Mouse (Mus musculus) lung, embryonic 14.5 days (tissue): ENCODE results near the gene Amd1. TPM values are rescaled to one million over a fixed set of nuclear protein-coding genes. Genes with fewer than 3 reads are reported as not detected.

ENCODE experiments used
- ATAC-seq: fragments of 200-750 bp; cut with Nextera tagmentation; 2 replicates; pipeline ENCODE4 v1.8.0; 2017; ENCODE audit warnings: mild to moderate bottlenecking, moderate TSS enrichment, moderate library complexity; ENCODE audit not compliant: insufficient read depth
- DNase-seq: peaks from one replicate; pipeline ENCODE4 v3.0.0-alpha.2; 2015
- H3K27ac ChIP-seq: fragments of 300-500 bp; sonication (generic); 2 replicates; pipeline ENCODE4 v1.5.1; 2014; ENCODE audit warnings: low read depth, mild to moderate bottlenecking, moderate library complexity
- H3K27me3 ChIP-seq: fragments of 300-500 bp; sonication (generic); 2 replicates; pipeline ENCODE4 v1.6.1; 2014; ENCODE audit warnings: low read length, control low read depth; ENCODE audit not compliant: insufficient read depth
- H3K36me3 ChIP-seq: fragments of 300-500 bp; sonication (generic); 2 replicates; pipeline ENCODE4 v1.6.1; 2014; ENCODE audit warnings: control low read depth; ENCODE audit not compliant: insufficient read depth
- H3K4me1 ChIP-seq: fragments of 300-500 bp; sonication (generic); 2 replicates; pipeline ENCODE4 v1.6.1; 2014; ENCODE audit warnings: antibody characterized with exemption, control low read depth; ENCODE audit not compliant: insufficient read depth
- H3K4me2 ChIP-seq: fragments of 300-500 bp; sonication (generic); 2 replicates; pipeline ENCODE4 v1.6.1; 2014; ENCODE audit warnings: mild to moderate bottlenecking
- H3K4me3 ChIP-seq: fragments of 300-500 bp; sonication (generic); 2 replicates; pipeline ENCODE4 v1.5.1; 2014; ENCODE audit warnings: low read depth, low read length
- H3K9ac ChIP-seq: fragments of 300-500 bp; sonication (generic); 2 replicates; pipeline ENCODE4 v1.6.1; 2014
- H3K9me3 ChIP-seq: fragments of 300-500 bp; sonication (generic); 2 replicates; pipeline ENCODE4 v1.6.1; 2016; ENCODE audit warnings: low read depth, low read length, control low read depth
- CTCF ChIP-seq: IDR thresholded peaks from 2 replicates; pipeline ENCODE4 v1.5.1; 2016; ENCODE audit warnings: antibody characterized with exemption, low read depth
- WGBS: fragments of 180-500 bp; shearing (Covaris S2); extraction: QIAGEN DNeasy Blood & Tissue Kit; methylation state at CpG from one replicate; pipeline ENCODE4 v1.1.7; 2014; 5-methylcytosine and 5-hydroxymethylcytosine counted together
- polyA plus RNA-seq: library from polyadenylated mRNA; unstranded; fragments of >200 nt; fragmentation: Nextera tagmentation; extraction: Ambion mirVana; gene quantifications from 2 replicates; pipeline ENCODE4 v1.2.1, GENCODE M21; 2014

Amd1 gene
- polyA plus RNA-seq, 1 experiment from 2014 or later: 82.0 TPM

DNA sequence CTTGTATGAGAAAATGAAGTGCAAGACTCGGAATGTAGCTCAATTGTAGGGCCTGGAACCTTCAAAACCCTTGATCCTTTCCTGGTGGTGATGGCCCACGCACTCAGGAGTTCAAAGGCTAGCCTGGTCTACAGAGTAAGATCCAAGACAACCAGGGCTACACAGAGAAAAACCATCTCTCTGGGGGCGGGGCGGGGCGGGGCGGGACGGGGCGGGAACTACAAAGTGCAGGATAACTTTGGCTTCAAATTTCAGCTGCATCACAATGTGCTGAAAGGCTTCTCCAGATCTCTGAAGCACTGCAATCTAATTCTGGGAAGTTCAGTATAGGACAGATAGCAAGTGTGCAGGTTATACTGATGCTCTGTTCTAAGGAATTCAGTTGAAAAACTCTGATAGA is 42.4 kb downstream of the Amd1 start:
- H3K4me2 ChIP-seq: no peak overlapping the region
- H3K9ac ChIP-seq: no peak overlapping the region
- H3K27me3 ChIP-seq: no peaks in the 10 kb centered on the region
- WGBS: 12% methylated on average over 8 of the region's 8 CpGs
- H3K27ac ChIP-seq: peak overlapping the region; percentile 98; the same call in 1 of the 2 replicates
- no peaks in the 10 kb centered on the region for H3K9me3 ChIP-seq
- H3K4me3 ChIP-seq: no peak overlapping the region
- no peak for ATAC-seq
- H3K36me3 ChIP-seq: no peaks in the 10 kb centered on the region
- peak; percentile 19 for DNase-seq
- no peak for TF ChIP-seq CTCF
- no peaks in the 10 kb centered on the region for H3K4me1 ChIP-seq

DNA sequence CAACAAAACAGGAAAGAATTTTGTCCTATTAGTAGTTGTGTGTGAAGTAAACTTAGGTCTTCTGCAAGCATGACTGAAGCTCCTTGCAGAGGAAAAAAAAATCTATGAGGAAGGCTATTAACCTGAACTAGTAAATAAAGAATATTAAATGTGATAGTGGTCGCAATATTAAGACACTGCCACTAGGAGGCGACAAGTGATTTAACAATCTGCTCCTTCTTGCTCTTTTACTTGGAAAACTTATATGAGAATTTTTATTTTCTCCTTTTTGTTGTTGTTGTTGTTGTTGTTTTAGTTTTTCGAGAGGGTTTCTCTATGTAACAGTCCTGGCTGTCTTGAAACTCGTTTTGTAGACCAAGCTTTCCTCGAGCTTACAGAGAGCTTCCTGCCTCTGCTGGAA is 43.0 kb downstream of the Amd1 start:
- H3K4me3 ChIP-seq: no peak overlapping the region
- WGBS: 4% methylated on average over 5 of the region's 5 CpGs
- H3K9me3 ChIP-seq: no peaks in the 10 kb centered on the region
- 0 out of 2 replicates have a peak, but pooled peaks cover 5% of the 10 kb centered on the region for H3K36me3 ChIP-seq
- DNase-seq: peak; percentile 82
- no peaks in the 10 kb centered on the region for H3K4me1 ChIP-seq
- H3K9ac ChIP-seq: no peak overlapping the region
- ATAC-seq: no peak
- TF ChIP-seq CTCF: peak; percentile 72
- H3K27ac ChIP-seq: peak overlapping the region; percentile 98
- H3K4me2 ChIP-seq: peak overlapping the region; percentile 91
- no peaks in the 10 kb centered on the region for H3K27me3 ChIP-seq

DNA sequence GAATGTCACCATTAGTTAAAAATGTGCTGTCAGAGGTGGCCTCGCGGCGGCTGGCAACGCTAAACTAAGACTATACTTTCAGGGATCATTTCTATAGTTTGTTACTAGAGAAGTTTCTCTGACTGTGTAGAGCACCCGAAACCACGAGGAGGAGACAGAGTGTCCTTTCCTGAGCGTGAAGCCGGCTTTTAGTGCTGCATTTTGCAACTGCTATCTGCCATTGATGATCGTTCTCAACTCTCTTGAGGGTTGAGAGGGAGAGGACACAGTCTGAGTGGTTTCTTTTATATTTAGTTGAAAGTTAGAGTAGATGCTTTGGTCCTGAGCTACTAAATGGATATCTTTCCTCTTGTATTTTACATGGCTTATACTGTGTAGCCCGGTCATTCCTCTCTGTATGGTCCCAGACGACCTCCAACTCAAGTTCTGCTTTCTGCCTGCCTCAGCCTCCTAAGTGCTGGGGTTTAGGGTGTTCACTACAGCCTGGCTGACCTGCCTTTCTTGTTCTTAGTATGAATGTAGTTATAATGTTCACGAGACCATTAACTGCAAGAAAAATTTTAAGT is 43.5 kb downstream of the Amd1 start:
- WGBS: under 1% methylated on average over 12 of the region's 12 CpGs
- H3K9ac ChIP-seq: peak overlapping the region; percentile 92; the same call in 1 of the 2 replicates
- H3K27ac ChIP-seq: peak overlapping the region; percentile 98
- H3K4me1 ChIP-seq: no peaks in the 10 kb centered on the region
- peaks cover 10% of the 10 kb centered on the region for H3K36me3 ChIP-seq
- no peaks in the 10 kb centered on the region for H3K27me3 ChIP-seq
- DNase-seq: peak; percentile 96
- H3K4me2 ChIP-seq: peak overlapping the region; percentile 91
- H3K9me3 ChIP-seq: no peaks in the 10 kb centered on the region
- peak; percentile 60 for TF ChIP-seq CTCF
- peak overlapping the region; percentile 76; the same call in 1 of the 2 replicates for H3K4me3 ChIP-seq
- peak; percentile 92 for ATAC-seq

DNA sequence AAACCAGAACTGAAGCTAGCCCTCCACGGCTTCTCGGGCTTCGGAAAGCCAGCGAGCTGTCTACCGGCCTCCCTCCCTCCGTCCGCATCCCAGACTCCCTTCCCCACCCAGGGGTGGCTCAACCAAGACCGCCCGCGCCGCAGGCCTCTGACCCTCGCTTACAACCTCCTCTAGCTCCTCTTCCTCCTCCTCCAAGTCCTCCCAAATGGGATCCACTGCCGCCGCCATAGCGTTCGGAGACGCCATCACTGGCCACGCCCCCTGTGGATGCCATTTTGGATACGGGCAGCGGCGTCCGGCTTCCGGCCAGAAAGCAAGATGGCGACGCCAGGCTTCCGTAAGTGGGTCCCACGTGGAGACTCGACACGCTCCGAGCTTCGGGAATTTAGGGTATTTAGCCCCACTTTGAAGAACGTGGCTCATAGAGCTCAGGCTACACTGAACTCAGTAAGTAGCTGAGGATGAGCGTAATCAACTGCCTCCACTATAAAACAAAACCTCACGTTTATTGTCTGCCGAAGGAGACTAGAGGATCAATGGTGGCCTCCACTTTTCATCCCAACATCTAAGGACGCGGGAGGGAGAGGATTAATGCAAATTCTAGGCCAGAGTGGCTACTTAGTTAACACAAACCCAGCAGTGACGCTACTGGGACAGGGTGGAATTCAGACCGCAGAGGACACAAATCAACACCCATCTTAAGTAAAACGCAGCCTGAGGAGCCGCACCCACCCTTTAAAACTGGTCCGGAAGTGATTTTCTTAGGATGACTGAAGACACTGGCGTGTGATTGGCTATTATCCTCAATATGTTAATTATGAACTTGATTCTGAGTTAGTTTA is 44.4 kb downstream of the Amd1 start, which contains the start of gene Gtf3c6:
Gene Gtf3c6, minus strand, starts transcription at position 695 of the 842 bp plus-strand sequence.
- Histone ChIP-seq H3K27me3 (no peaks in the 10 kb centered on the region), H3K4me1 (no peaks in the 10 kb centered on the region), H3K4me2 (peak within 1 kb of the TSS; percentile 91), H3K9me3 (no peaks in the 10 kb centered on the region), H3K27ac (peak within 1 kb of the TSS; percentile 98), H3K9ac (peak within 1 kb of the TSS; percentile 92), H3K4me3 (peak within 1 kb of the TSS; percentile 76), H3K36me3 (peaks cover 16% of the 10 kb centered on the region)
- ATAC-seq: peak; percentile 70
- DNase-seq: peak; percentile 98
- WGBS: under 1% methylated on average over 43 of the region's 43 CpGs
- no peak for TF ChIP-seq CTCF

DNA sequence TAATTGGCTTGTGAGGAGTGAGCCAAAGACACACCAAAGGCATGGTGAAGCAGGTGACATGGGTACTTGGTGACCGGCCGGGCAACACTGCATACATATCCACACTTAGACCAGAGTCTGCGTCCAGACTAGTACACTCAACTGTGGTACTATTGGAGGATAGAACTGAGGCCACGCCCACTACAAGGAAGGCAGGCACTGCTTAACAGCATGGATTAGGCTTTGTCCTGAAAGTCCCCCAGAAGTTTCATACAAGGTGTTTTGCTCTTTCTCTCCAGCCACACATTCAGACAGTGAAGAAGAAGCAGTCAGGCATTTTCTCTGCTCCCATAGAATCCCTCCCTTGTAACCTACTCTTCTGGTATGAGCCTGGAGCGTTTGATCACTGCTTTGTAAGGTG is 45.3 kb downstream of the Amd1 start:
- no peak for TF ChIP-seq CTCF

DNA sequence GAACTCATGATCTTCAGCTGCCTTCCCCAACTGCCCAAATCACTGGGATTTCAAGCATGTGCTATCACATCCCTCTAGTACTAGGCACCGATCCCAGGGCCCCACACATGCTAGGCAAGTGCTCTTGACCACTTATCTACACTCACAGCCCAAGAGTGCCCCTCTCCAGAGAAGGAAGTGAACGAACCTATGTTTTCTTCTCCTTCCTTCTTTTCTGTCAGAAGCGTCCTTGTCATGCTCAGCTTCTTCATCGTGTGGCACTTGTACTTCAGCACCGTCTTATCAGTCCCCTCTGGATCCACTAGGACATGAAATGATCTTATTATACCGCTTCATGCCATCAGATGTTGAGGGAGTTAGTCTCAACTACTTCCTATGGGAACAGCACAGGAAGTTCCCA is 51.0 kb downstream of the Amd1 start:
- no peak overlapping the region for H3K4me2 ChIP-seq
- peaks cover 63% of the 10 kb centered on the region for H3K36me3 ChIP-seq
- H3K27me3 ChIP-seq: no peaks in the 10 kb centered on the region
- no peak for TF ChIP-seq CTCF
- H3K9ac ChIP-seq: no peak overlapping the region
- DNase-seq (no peak), ATAC-seq (no peak)
- H3K27ac ChIP-seq: no peak overlapping the region
- H3K4me3 ChIP-seq: no peak overlapping the region
- no peaks in the 10 kb centered on the region for H3K9me3 ChIP-seq
- 65% methylated on average over 6 of the region's 6 CpGs for WGBS
- H3K4me1 ChIP-seq: no peaks in the 10 kb centered on the region

More for the DNA sequence above, 45.3 kb downstream of the Amd1 start:
- Histone ChIP-seq H3K4me3 (peak overlapping the region; percentile 76), H3K9ac (peak overlapping the region; percentile 92), H3K27me3 (no peaks in the 10 kb centered on the region), H3K27ac (peak overlapping the region; percentile 98), H3K4me1 (no peaks in the 10 kb centered on the region), H3K4me2 (peak overlapping the region; percentile 91), H3K9me3 (no peaks in the 10 kb centered on the region), H3K36me3 (peaks cover 25% of the 10 kb centered on the region)
- WGBS: under 1% methylated on average over 5 of the region's 5 CpGs
- DNase-seq (peak; percentile 88), ATAC-seq (peak; percentile 81)

DNA sequence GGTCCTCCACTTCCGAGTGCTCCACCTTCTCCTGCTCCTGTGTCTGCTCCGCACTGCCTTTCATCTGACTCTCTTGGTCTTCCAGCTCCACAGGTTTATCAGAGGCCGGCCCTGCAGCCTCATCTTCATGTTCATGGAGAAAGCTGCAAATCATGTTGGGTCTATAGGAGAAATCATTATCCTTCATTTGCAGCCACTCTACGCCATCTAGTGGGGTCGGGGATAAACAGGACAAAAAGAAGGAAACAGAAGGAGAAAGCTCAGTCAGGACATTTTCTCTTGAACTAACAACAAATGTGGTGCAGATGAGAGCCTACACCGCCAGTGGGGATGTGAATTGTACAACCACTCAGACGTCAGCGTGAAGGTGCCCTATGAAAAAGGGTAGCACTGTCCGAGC is 52.4 kb downstream of the Amd1 start:
- no peak for ATAC-seq
- Histone ChIP-seq H3K4me2 (no peak overlapping the region), H3K9ac (no peak overlapping the region), H3K4me1 (no peaks in the 10 kb centered on the region; the same call in 1 of the 2 replicates), H3K27me3 (no peaks in the 10 kb centered on the region), H3K4me3 (no peak overlapping the region), H3K27ac (no peak overlapping the region), H3K36me3 (peaks cover 63% of the 10 kb centered on the region), H3K9me3 (no peaks in the 10 kb centered on the region)
- peak; percentile 44 for TF ChIP-seq CTCF
- DNase-seq: peak; percentile 25
- 86% methylated on average over 9 of the region's 9 CpGs for WGBS
